Mouse (Mus musculus) spleen, adult 2 months (tissue): ENCODE measurements around the gene Trim33.

Experiments used
- CTCF ChIP-seq: fragments of 200-500 bp; IDR thresholded peaks from 2 replicates; pipeline ENCODE4 v1.5.1; 2011; ENCODE audit warnings: mild to moderate bottlenecking, inconsistent platforms; ENCODE audit not compliant: insufficient read depth, insufficient read length, insufficient replicate concordance; ENCODE audit errors: extremely low read depth
- POLR2A ChIP-seq: fragments of 200-500 bp; IDR thresholded peaks from 2 replicates; pipeline ENCODE4 v1.6.1; 2011; ENCODE audit warnings: low read depth, low read length, inconsistent platforms

DNA sequence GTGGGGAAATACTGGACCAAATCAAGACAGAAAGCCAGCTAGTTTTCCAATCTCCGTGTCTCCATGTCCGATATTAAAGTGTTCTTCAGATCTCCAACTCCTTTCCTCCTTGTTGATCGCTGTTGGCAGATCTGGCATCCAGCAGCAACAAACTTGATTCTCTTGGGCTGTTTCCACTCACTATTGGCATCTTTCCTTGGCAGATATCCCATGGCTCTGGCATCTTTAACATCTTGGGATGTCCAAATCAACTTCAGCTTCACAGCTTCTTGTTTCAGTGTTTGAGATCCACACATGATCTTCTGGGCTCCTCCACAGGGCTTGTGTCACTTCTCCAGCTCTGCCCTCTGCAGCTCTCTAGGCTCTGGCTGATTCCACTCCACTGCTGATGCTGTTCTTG lies 89.6 kb downstream of the Trim33 start:
- TF ChIP-seq POLR2A: no peak
- TF ChIP-seq CTCF: no peak
